18 mouse cellular contexts compared by ENCODE assay signal in genomic region chr13:75631048-75631447, GRCm38 (mm10).
DNase-seq lines count a peak whose midpoint lies in the region; ATAC-seq and TF ChIP-seq lines count a peak whose summit lies in the region.
"Had no signal": no experiment of that assay in that cellular context is flagged by ENCODE, and none has a peak within 500 bp of the region (broad histone marks: within the 10 kb centered on the region; RNA-seq: fewer than 3 reads in every experiment).

No protein-coding gene starts in this region.

- TF ChIP-seq CTCF in liver, postnatal 0 days (IDR thresholded peaks at IDR 0.05; ENCODE audit: low read depth), result no peak

- no peak for ATAC-seq in kidney, embryonic 16.5 days (ENCODE audit: low FRiP score, low TSS enrichment)
- ATAC-seq in liver, postnatal 0 days, result peak; percentile 51
- no peak for ATAC-seq in liver, embryonic 11.5 days (replicated peaks; ENCODE audit: low FRiP score)
- ATAC-seq: forebrain, embryonic 13.5 days; forebrain, embryonic 15.5 days; forebrain, postnatal 0 days had no signal

- H3K27ac ChIP-seq in kidney, embryonic 16.5 days (ENCODE audit: low read length), result no peak overlapping the region
- no peak overlapping the region for H3K27ac ChIP-seq in liver, postnatal 0 days (ENCODE audit: low read depth)
- no peak overlapping the region for H3K27ac ChIP-seq in liver, embryonic 11.5 days (ENCODE audit: low read depth, low read length)
- H3K27ac ChIP-seq: embryonic facial prominence, embryonic 10.5 days; embryonic facial prominence, embryonic 12.5 days; forebrain, embryonic 13.5 days; forebrain, embryonic 15.5 days had no signal

- H3K4me2 ChIP-seq in kidney, embryonic 16.5 days (replicated peaks; ENCODE audit: low read depth, low read length), result no peak overlapping the region
- H3K4me2 ChIP-seq in liver, postnatal 0 days (ENCODE audit: low read depth, low read length), result no peak overlapping the region
- no peak overlapping the region for H3K4me2 ChIP-seq in liver, embryonic 11.5 days
- H3K4me2 ChIP-seq: embryonic facial prominence, embryonic 12.5 days; forebrain, embryonic 13.5 days; forebrain, embryonic 15.5 days had no signal

- H3K4me1 ChIP-seq in kidney, embryonic 16.5 days (ENCODE audit: insufficient read depth, low read length), result no peaks in the 10 kb centered on the region
- H3K4me1 ChIP-seq in liver, postnatal 0 days (ENCODE audit: insufficient read depth), result no peaks in the 10 kb centered on the region
- H3K4me1 ChIP-seq in liver, embryonic 11.5 days (replicated peaks; ENCODE audit: control insufficient read depth, insufficient read depth, low read length), result no peaks in the 10 kb centered on the region
- H3K4me1 ChIP-seq: embryonic facial prominence, embryonic 10.5 days; embryonic facial prominence, embryonic 12.5 days; forebrain, embryonic 13.5 days; forebrain, embryonic 15.5 days had no signal

- no peak overlapping the region for H3K9ac ChIP-seq in kidney, embryonic 16.5 days (replicated peaks; ENCODE audit: low read length)
- no peak overlapping the region for H3K9ac ChIP-seq in liver, postnatal 0 days (replicated peaks)
- H3K9ac ChIP-seq in liver, embryonic 11.5 days (ENCODE audit: low read depth, low read length), result no peak overlapping the region
- H3K9ac ChIP-seq: embryonic facial prominence, embryonic 12.5 days; forebrain, embryonic 13.5 days; forebrain, embryonic 15.5 days; forebrain, postnatal 0 days had no signal

- H3K27me3 ChIP-seq in kidney, embryonic 16.5 days (ENCODE audit: insufficient read depth, low read length), result no peaks in the 10 kb centered on the region
- no peaks in the 10 kb centered on the region for H3K27me3 ChIP-seq in liver, postnatal 0 days (ENCODE audit: insufficient read depth, low read length)
- no peaks in the 10 kb centered on the region for H3K27me3 ChIP-seq in liver, embryonic 11.5 days (replicated peaks; ENCODE audit: control insufficient read depth, insufficient read depth, low read length)
- H3K27me3 ChIP-seq: embryonic facial prominence, embryonic 12.5 days; forebrain, embryonic 13.5 days; forebrain, embryonic 15.5 days had no signal

- no peaks in the 10 kb centered on the region for H3K36me3 ChIP-seq in kidney, embryonic 16.5 days (ENCODE audit: insufficient read depth, low read length)
- H3K36me3 ChIP-seq in liver, postnatal 0 days (replicated peaks; ENCODE audit: insufficient read depth, low read length), result no peaks in the 10 kb centered on the region
- no peaks in the 10 kb centered on the region for H3K36me3 ChIP-seq in liver, embryonic 11.5 days (ENCODE audit: control insufficient read depth, insufficient read depth, low read length)
- H3K36me3 ChIP-seq: embryonic facial prominence, embryonic 10.5 days; embryonic facial prominence, embryonic 12.5 days; forebrain, embryonic 15.5 days had no signal

- 79% methylated on average over 1 of the region's 1 CpGs for WGBS in kidney, embryonic 16.5 days
- WGBS in liver, postnatal 0 days (ENCODE audit: insufficient replicate concordance), result 63% methylated on average over 1 of the region's 1 CpGs
- 67% methylated on average over 1 of the region's 1 CpGs for WGBS in liver, embryonic 11.5 days

- TF ChIP-seq EP300 in liver, postnatal 0 days (IDR thresholded peaks at IDR 0.05; ENCODE audit: low read depth), result no peak

- DNase-seq in kidney, adult 9 months, result peak; percentile 44
- no peak for DNase-seq in liver, postnatal 0 days
- no peak for DNase-seq in liver, embryonic 11.5 days (ENCODE audit: low spot score)
- no peak for DNase-seq in adrenal gland, postnatal 14 days
- DNase-seq: adrenal gland, adult 2 months; adrenal gland, postnatal 10 days; adrenal gland, postnatal 36 days; cerebellum, adult 11-12 months; cerebellum, adult 2 months; cerebellum, adult 9-10 months; cerebellum, postnatal 10 days; cerebellum, postnatal 25 days; forebrain, postnatal 0 days had no signal

- H3K9me3 ChIP-seq in kidney, embryonic 16.5 days (ENCODE audit: low read length), result no peaks in the 10 kb centered on the region
- no peaks in the 10 kb centered on the region for H3K9me3 ChIP-seq in liver, postnatal 0 days (ENCODE audit: low read length)
- no peaks in the 10 kb centered on the region for H3K9me3 ChIP-seq in liver, embryonic 11.5 days (ENCODE audit: control insufficient read depth, low read length)
- H3K9me3 ChIP-seq: embryonic facial prominence, embryonic 10.5 days; embryonic facial prominence, embryonic 12.5 days; forebrain, embryonic 13.5 days; forebrain, embryonic 15.5 days had no signal

- H3K4me3 ChIP-seq in kidney, embryonic 16.5 days (ENCODE audit: low read length), result no peak overlapping the region
- H3K4me3 ChIP-seq in liver, postnatal 0 days (ENCODE audit: low read depth, low read length), result no peak overlapping the region
- no peak overlapping the region for H3K4me3 ChIP-seq in liver, embryonic 11.5 days (ENCODE audit: low read depth, low read length)
- H3K4me3 ChIP-seq: embryonic facial prominence, embryonic 10.5 days; embryonic facial prominence, embryonic 12.5 days; forebrain, embryonic 13.5 days; forebrain, embryonic 15.5 days had no signal
